Mouse (Mus musculus) liver, embryonic 16.5 days (tissue): Measurements from ENCODE around the gene Olfr1251. TPM values are rescaled to one million over a fixed set of nuclear protein-coding genes. Genes with fewer than 3 reads are reported as not detected.
"Not testable (repeated sequence)": the region's sequence is repeated elsewhere in the genome, so short reads cannot be mapped to it uniquely, and the experiment has no call there.

Experiments
- ATAC-seq: fragments of 200-750 bp; cut with Nextera tagmentation; 2 replicates; pipeline ENCODE4 v1.8.0; 2017; ENCODE audit warnings: low read depth, mild to moderate bottlenecking, moderate number of reproducible peaks, moderate library complexity
- H3K27ac ChIP-seq: fragments of 300-500 bp; sonication (generic); 2 replicates; pipeline ENCODE4 v1.5.1; 2014; ENCODE audit warnings: mild to moderate bottlenecking, low read length
- H3K27me3 ChIP-seq: fragments of 300-500 bp; sonication (generic); 2 replicates; pipeline ENCODE4 v1.6.1; 2014; ENCODE audit warnings: low read depth, low read length, mixed read lengths; ENCODE audit not compliant: control insufficient read depth, insufficient read depth
- H3K36me3 ChIP-seq: fragments of 300-500 bp; sonication (generic); 2 replicates; pipeline ENCODE4 v1.6.1; 2014; ENCODE audit warnings: mild to moderate bottlenecking; ENCODE audit not compliant: control insufficient read depth, insufficient read depth
- H3K4me1 ChIP-seq: fragments of 300-500 bp; sonication (generic); 2 replicates; pipeline ENCODE4 v1.6.1; 2014; ENCODE audit warnings: low read depth, low read length, mixed read lengths; ENCODE audit not compliant: control insufficient read depth
- H3K4me2 ChIP-seq: fragments of 300-500 bp; sonication (generic); 2 replicates; pipeline ENCODE4 v1.6.1; 2014; ENCODE audit warnings: low read depth, low read length, mixed read lengths
- H3K4me3 ChIP-seq: fragments of 300-500 bp; sonication (generic); 2 replicates; pipeline ENCODE4 v1.5.1; 2014; ENCODE audit warnings: low read depth, mild to moderate bottlenecking, low read length
- H3K9ac ChIP-seq: fragments of 300-500 bp; sonication (generic); 2 replicates; pipeline ENCODE4 v1.6.1; 2014; ENCODE audit warnings: low read depth, low read length
- H3K9me3 ChIP-seq: fragments of 300-500 bp; sonication (generic); replicated peaks from 2 replicates; pipeline ENCODE4 v1.6.1; 2016; ENCODE audit warnings: low read length; ENCODE audit not compliant: control insufficient read depth
- WGBS: fragments of 180-500 bp; shearing (Covaris S2); extraction: QIAGEN DNeasy Blood & Tissue Kit; methylation state at CpG from one replicate; pipeline ENCODE4 v1.1.7; 2014; ENCODE audit not compliant: insufficient replicate concordance; 5-methylcytosine and 5-hydroxymethylcytosine counted together
- polyA plus RNA-seq: library from polyadenylated mRNA; unstranded; fragments of >200 nt; fragmentation: Nextera tagmentation; extraction: Ambion mirVana; gene quantifications from 2 replicates; pipeline ENCODE4 v1.2.1, GENCODE M21; 2015

Olfr1251 gene
- polyA plus RNA-seq = not detected in 2 replicates

DNA sequence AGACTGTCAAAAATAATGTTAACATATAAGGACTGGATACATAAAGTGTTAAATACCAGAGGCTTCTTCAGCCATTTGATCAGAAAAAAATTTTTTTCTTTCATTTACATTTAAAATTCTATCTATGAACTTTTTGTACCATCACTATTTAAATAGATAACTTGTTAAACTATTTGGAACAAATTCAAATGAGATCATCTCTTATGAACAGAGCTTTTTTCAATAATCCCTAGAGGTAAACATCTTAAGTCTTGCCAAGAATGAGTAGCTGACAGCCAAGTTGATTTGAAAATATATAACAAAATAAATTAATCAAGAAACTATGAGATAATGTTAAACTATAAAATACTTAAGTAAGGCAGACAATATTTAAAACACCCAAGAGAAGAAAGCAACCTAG lies at the start of gene Olfr1251:
Gene Olfr1251, minus strand, starts transcription at position 101 of the 400 bp plus-strand sequence.
- no peak for ATAC-seq
- H3K4me3 ChIP-seq = no peak within 1 kb of the TSS
- no peaks in the 10 kb centered on the region for H3K36me3 ChIP-seq
- no peaks in the 10 kb centered on the region for H3K4me1 ChIP-seq
- no peak within 1 kb of the TSS for H3K9ac ChIP-seq
- H3K4me2 ChIP-seq = no peak within 1 kb of the TSS
- no peak within 1 kb of the TSS for H3K27ac ChIP-seq
- H3K9me3 ChIP-seq = no peaks in the 10 kb centered on the region
- H3K27me3 ChIP-seq = no peaks in the 10 kb centered on the region

- Histone ChIP-seq H3K4me3 (no peak overlapping the region), H3K4me1 (no peaks in the 10 kb centered on the region), H3K27ac (no peak overlapping the region), H3K4me2 (no peak overlapping the region), H3K27me3 (no peaks in the 10 kb centered on the region), H3K9me3 (no peaks in the 10 kb centered on the region), H3K9ac (no peak overlapping the region), H3K36me3 (no peaks in the 10 kb centered on the region)
- ATAC-seq = no peak
- 73% methylated on average over 6 of the region's 6 CpGs for WGBS
Observed at GRCm38 (mm10) chr2:89691980-89692379, 20.2 kb upstream of the Olfr1251 start.

GRCm38 (mm10) chr2:89661367-89661766 lies 10.4 kb downstream of the Olfr1251 start, which contains the start of gene Olfr1250:
Gene Olfr1250, minus strand, starts transcription at chr2:89661467.
- Histone ChIP-seq H3K9me3 (no peaks in the 10 kb centered on the region), H3K27me3 (no peaks in the 10 kb centered on the region), H3K4me1 (no peaks in the 10 kb centered on the region), H3K27ac (no peak within 1 kb of the TSS), H3K36me3 (no peaks in the 10 kb centered on the region), H3K4me3 (no peak within 1 kb of the TSS), H3K9ac (no peak within 1 kb of the TSS), H3K4me2 (no peak within 1 kb of the TSS)
- ATAC-seq = no peak

DNA sequence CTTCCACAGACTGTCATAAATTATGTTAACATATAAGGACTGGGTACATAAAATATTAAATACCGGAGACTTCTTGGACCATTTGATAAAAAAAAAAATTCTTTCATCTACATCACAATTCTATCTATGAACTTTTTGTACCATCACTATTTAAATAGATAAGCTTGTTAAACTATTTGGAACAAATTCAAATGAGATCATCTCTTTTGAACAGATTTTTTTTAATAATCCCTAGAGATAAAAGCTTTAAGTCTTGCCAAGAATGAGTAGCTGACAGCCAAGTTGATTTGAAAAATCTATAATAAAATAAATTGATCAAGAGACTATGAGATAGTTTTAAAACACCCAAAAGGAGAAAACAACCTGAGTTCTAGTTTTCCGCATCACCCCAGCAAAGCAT lies 36.9 kb downstream of the Olfr1251 start, which contains the start of gene Olfr1249:
Gene Olfr1249, minus strand, starts transcription at position 101 of the 400 bp plus-strand sequence.
- Histone ChIP-seq H3K9me3 (no peaks in the 10 kb centered on the region), H3K9ac (no peak within 1 kb of the TSS), H3K4me3 (no peak within 1 kb of the TSS), H3K27me3 (no peaks in the 10 kb centered on the region), H3K36me3 (no peaks in the 10 kb centered on the region), H3K27ac (no peak within 1 kb of the TSS), H3K4me2 (no peak within 1 kb of the TSS), H3K4me1 (no peaks in the 10 kb centered on the region)
- 60% methylated on average over 2 of the region's 2 CpGs for WGBS
- no peak for ATAC-seq

GRCm38 (mm10) chr2:89618145-89618544 lies 53.6 kb downstream of the Olfr1251 start, which contains the start of gene Olfr1248:
Gene Olfr1248, minus strand, starts transcription at chr2:89618245.
- not testable (repeated sequence) for H3K9ac ChIP-seq, H3K4me1 ChIP-seq, ATAC-seq, H3K27ac ChIP-seq, H3K9me3 ChIP-seq, H3K27me3 ChIP-seq, H3K4me3 ChIP-seq, H3K4me2 ChIP-seq, H3K36me3 ChIP-seq
- 79% methylated on average over 1 of the region's 1 CpGs for WGBS

Other genes starting within 250 kb of the Olfr1251 start
- gene Olfr1240, start 228.9 kb downstream of the Olfr1251 start, polyA plus RNA-seq = not detected in 2 replicates
- not detected in 2 replicates for gene Olfr1241, start 184.8 kb downstream of the Olfr1251 start, polyA plus RNA-seq
- gene Olfr1242, start 173.6 kb downstream of the Olfr1251 start, polyA plus RNA-seq = not detected in 2 replicates
- not detected in 2 replicates for gene Olfr1243, start 140.4 kb downstream of the Olfr1251 start, polyA plus RNA-seq
- gene Olfr1245, start 93.5 kb downstream of the Olfr1251 start, polyA plus RNA-seq = not detected in 2 replicates
- not detected in 2 replicates for gene Olfr1246, start 78.8 kb downstream of the Olfr1251 start, polyA plus RNA-seq
- gene Olfr1247, start 57.8 kb downstream of the Olfr1251 start, polyA plus RNA-seq = not detected in 2 replicates
- not detected in 2 replicates for gene Olfr1248, start 53.7 kb downstream of the Olfr1251 start, polyA plus RNA-seq
- not detected in 2 replicates for gene Olfr1249, start 37.0 kb downstream of the Olfr1251 start, polyA plus RNA-seq
- gene Olfr1250, start 10.5 kb downstream of the Olfr1251 start, polyA plus RNA-seq = not detected in 2 replicates
- not detected in 2 replicates for gene Olfr1252, start 53.1 kb upstream of the Olfr1251 start, polyA plus RNA-seq
- not detected in 2 replicates for gene Olfr1253, start 85.2 kb upstream of the Olfr1251 start, polyA plus RNA-seq
- gene Olfr1254, start 121.7 kb upstream of the Olfr1251 start, polyA plus RNA-seq = not detected in 2 replicates
- gene Olfr1255, start 140.1 kb upstream of the Olfr1251 start, polyA plus RNA-seq = not detected in 2 replicates
- gene Olfr1256, start 169.6 kb upstream of the Olfr1251 start, polyA plus RNA-seq = not detected in 2 replicates
- not detected in 2 replicates for gene Olfr48, start 176.3 kb upstream of the Olfr1251 start, polyA plus RNA-seq
- gene Olfr1257, start 206.5 kb upstream of the Olfr1251 start, polyA plus RNA-seq = not detected in 2 replicates